Mouse (Mus musculus) thymus, adult 2 months (tissue): ENCODE results near the gene Pou4f1.

Experiments used
- CTCF ChIP-seq: fragments of 200-500 bp; IDR thresholded peaks from 2 replicates; pipeline ENCODE4 v1.5.1; 2012; ENCODE audit warnings: mild to moderate bottlenecking, control low read depth, low read length, moderate library complexity, borderline replicate concordance; ENCODE audit not compliant: control insufficient read depth, poor library complexity, insufficient read depth; ENCODE audit errors: extremely low read depth
- POLR2A ChIP-seq: fragments of 200-500 bp; IDR thresholded peaks from 2 replicates; pipeline ENCODE4 v1.6.1; 2012; ENCODE audit warnings: mild to moderate bottlenecking, low read length, control low read depth, moderate library complexity; ENCODE audit not compliant: control insufficient read depth, poor library complexity, insufficient read depth; ENCODE audit errors: extremely low read depth

DNA sequence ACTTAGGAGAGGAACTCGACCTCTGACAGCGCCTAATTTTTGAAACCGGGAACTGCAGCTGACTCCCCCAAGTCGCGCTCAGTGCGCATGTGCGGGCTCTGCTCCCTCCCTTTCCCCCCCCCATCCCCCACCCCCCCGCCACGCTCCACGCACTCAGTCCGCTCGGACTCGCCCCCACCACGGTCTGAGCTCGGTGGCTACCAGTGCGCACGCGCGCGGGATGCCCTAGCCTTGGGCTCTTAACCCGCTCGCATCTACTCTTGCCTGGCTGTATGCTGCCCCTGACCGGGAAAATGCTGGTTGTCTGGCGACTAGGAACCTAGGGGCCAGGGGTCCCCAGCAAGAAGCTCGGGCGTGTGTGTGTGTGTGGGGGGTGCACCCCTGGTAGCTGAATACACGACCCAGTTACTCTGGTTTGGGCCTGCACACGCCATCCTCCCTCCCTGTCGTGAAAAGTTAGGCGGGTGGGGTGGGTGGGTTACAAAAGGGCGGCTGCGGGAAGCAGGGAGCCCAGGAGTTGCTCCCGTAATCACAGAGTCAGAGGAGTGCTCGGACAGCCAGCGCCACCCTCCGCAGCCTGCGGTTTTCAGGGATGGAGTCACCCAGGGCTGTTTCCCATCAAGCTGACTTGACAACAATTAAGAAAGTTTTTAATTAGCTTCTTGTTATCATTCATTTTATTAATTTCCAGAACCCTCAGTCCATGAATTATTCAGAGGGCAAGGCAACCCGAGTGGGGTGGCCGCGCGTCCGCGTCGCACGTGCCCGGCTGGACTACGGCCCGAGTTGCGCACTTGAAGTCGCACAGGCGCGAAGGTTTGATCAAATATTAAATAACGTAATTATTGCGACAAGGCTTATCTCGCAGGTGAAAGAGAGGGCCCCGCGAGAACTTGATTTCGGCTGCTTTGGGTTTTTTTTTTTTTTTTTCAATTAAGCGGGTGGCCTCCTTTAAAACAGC is 7.2 kb downstream of the Pou4f1 start:
- no peak for TF ChIP-seq CTCF
- TF ChIP-seq POLR2A, result no peak
